Mouse (Mus musculus) myocyte (in vitro differentiated cells): ENCODE results near the gene E130208F15Rik.

Source experiments
- CEBPB ChIP-seq: IDR thresholded peaks from 2 replicates; pipeline ENCODE4 v1.6.1; 2011; ENCODE audit warnings: mild to moderate bottlenecking, moderate library complexity; ENCODE audit not compliant: poor library complexity, insufficient read depth, severe bottlenecking
- MAX ChIP-seq: IDR thresholded peaks from one replicate; pipeline ENCODE4 v1.6.1; 2011; ENCODE audit warnings: low read depth, mild to moderate bottlenecking, control low read depth
- POLR2A ChIP-seq: IDR thresholded peaks from one replicate; pipeline ENCODE4 v1.6.1; 2011; ENCODE audit warnings: low read depth, mild to moderate bottlenecking, control low read depth, moderate library complexity; ENCODE audit not compliant: insufficient read length
- POLR2AphosphoS2 ChIP-seq: IDR thresholded peaks from one replicate; pipeline ENCODE4 v1.6.1; 2011; ENCODE audit warnings: low read depth, control low read depth; ENCODE audit not compliant: insufficient read length
- SRF ChIP-seq: IDR thresholded peaks from one replicate; pipeline ENCODE4 v1.6.1; 2011; ENCODE audit warnings: low read depth; ENCODE audit not compliant: control insufficient read depth, insufficient read length
- TCF12 ChIP-seq: IDR thresholded peaks from one replicate; pipeline ENCODE4 v1.6.1; 2011; ENCODE audit warnings: mild to moderate bottlenecking, control low read depth; ENCODE audit not compliant: poor library complexity, insufficient read depth, severe bottlenecking
- TCF3 ChIP-seq: IDR thresholded peaks from one replicate; pipeline ENCODE4 v1.6.1; 2011; ENCODE audit warnings: low read depth, control low read depth; ENCODE audit not compliant: insufficient read length
- USF1 ChIP-seq: IDR thresholded peaks from one replicate; pipeline ENCODE4 v1.6.1; 2011; ENCODE audit warnings: low read depth, mild to moderate bottlenecking, control low read depth, moderate library complexity

- no peak for TF ChIP-seq POLR2A
- TF ChIP-seq POLR2AphosphoS2: no peak
- no peak for TF ChIP-seq TCF12
- no peak for TF ChIP-seq SRF
- TF ChIP-seq MAX: no peak
- TF ChIP-seq CEBPB: no peak
- no peak for TF ChIP-seq USF1
- TF ChIP-seq TCF3: no peak
Observed at GRCm38 (mm10) chr7:30320946-30321345, 594 bp upstream of the E130208F15Rik start.
